Mouse (Mus musculus) bone marrow macrophage, adult 2 months (primary cell): ENCODE measurements around the gene Hnrnpa3.

Experiments used
- CTCF ChIP-seq: IDR thresholded peaks from 2 replicates; pipeline ENCODE4 v1.5.1; 2012; ENCODE audit warnings: low read depth, mild to moderate bottlenecking, low read length, moderate library complexity
- POLR2A ChIP-seq: IDR thresholded peaks from 2 replicates; pipeline ENCODE4 v1.6.1; 2012; ENCODE audit warnings: mild to moderate bottlenecking, low read depth, low read length, borderline replicate concordance

- no peak for TF ChIP-seq CTCF
- no peak for TF ChIP-seq POLR2A
These were observed 16.1 kb upstream of the Hnrnpa3 start for GRCm38 (mm10) chr2:75642795-75643550.
